Mouse (Mus musculus) heart, adult 2 months (tissue): ENCODE results near the gene Lamtor1.

ENCODE experiments used
- CTCF ChIP-seq: fragments of 200-600 bp; IDR thresholded peaks from 2 replicates; pipeline ENCODE4 v1.8.1; 2022; ENCODE audit warnings: antibody characterized with exemption, mild to moderate bottlenecking, moderate library complexity
- EP300 ChIP-seq: fragments of 200-500 bp; IDR thresholded peaks from 2 replicates; pipeline ENCODE4 v1.6.1; 2011; ENCODE audit warnings: low read depth, low read length, control low read depth; ENCODE audit not compliant: insufficient read depth
- POLR2A ChIP-seq: fragments of 200-500 bp; IDR thresholded peaks from 2 replicates; pipeline ENCODE4 v1.6.1; 2011; ENCODE audit warnings: mild to moderate bottlenecking, low read depth, low read length, control low read depth; ENCODE audit not compliant: insufficient read depth

DNA sequence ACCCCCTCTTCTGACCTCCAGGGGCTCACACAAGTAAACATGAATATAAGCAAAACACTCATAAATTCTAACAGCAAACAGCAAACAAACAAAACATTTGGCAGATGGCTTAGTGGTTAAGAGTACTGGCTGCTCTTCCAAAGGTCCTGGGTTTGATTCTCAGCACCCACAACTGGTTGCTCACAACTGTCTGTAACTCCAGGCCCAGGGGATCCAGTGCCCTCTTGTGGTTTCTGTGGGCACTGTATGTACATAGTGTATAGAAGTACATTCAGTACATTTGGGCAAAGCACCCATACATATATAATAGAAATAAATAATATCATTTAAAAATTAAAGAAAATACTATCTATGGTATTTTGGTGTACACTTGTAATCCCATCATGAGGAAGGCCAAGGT lies 2.9 kb upstream of the Lamtor1 start:
- TF ChIP-seq CTCF (peak; percentile 27; the same call in 1 of the 2 replicates), POLR2A (no peak), EP300 (no peak)
